In genomic region chr14:28561861-28562260, GRCm38 (mm10) we compare ENCODE assay signal across 24 mouse cellular contexts. TPM values are rescaled to one million over a fixed set of nuclear protein-coding genes. Genes with fewer than 3 reads are reported as not detected.
A peak's percentile ranks its signal among the peaks of the same experiment; 100 is the strongest.
DNase-seq lines count a peak whose midpoint lies in the region; ATAC-seq lines count a peak whose summit lies in the region.
"Had no signal": no experiment of that assay in that cellular context is flagged by ENCODE, and none has a peak within 500 bp of the region (broad histone marks: within the 10 kb centered on the region; RNA-seq: fewer than 3 reads in every experiment).

No protein-coding gene starts in this region.

- H3K4me2 ChIP-seq in embryonic facial prominence, embryonic 11.5 days (ENCODE audit: low read depth, low read length), result no peak overlapping the region
- no peak overlapping the region for H3K4me2 ChIP-seq in forebrain, embryonic 12.5 days
- H3K4me2 ChIP-seq: embryonic facial prominence, embryonic 15.5 days; forebrain, embryonic 15.5 days; heart, embryonic 12.5 days; heart, embryonic 15.5 days; hindbrain, embryonic 13.5 days; intestine, embryonic 15.5 days had no signal

- WGBS in embryonic facial prominence, embryonic 11.5 days, result 61% methylated on average over 6 of the region's 6 CpGs
- 62% methylated on average over 6 of the region's 6 CpGs for WGBS in embryonic facial prominence, embryonic 10.5 days
- 71% methylated on average over 6 of the region's 6 CpGs for WGBS in forebrain, embryonic 12.5 days

- H3K36me3 ChIP-seq in embryonic facial prominence, embryonic 11.5 days (replicated peaks; ENCODE audit: control insufficient read depth, insufficient read depth, low read depth, low read length), result no peaks in the 10 kb centered on the region
- H3K36me3 ChIP-seq in embryonic facial prominence, embryonic 10.5 days (replicated peaks), result no peaks in the 10 kb centered on the region
- H3K36me3 ChIP-seq in forebrain, embryonic 12.5 days (replicated peaks), result no peaks in the 10 kb centered on the region
- H3K36me3 ChIP-seq: embryonic facial prominence, embryonic 15.5 days; forebrain, embryonic 15.5 days; heart, embryonic 12.5 days; heart, embryonic 15.5 days; hindbrain, embryonic 10.5 days; hindbrain, embryonic 13.5 days; intestine, embryonic 15.5 days had no signal

- no peak overlapping the region for H3K4me3 ChIP-seq in embryonic facial prominence, embryonic 11.5 days (ENCODE audit: low read depth, low read length)
- H3K4me3 ChIP-seq in embryonic facial prominence, embryonic 10.5 days, result no peak overlapping the region
- H3K4me3 ChIP-seq in forebrain, embryonic 12.5 days (replicated peaks), result no peak overlapping the region
- H3K4me3 ChIP-seq: embryonic facial prominence, embryonic 15.5 days; forebrain, embryonic 15.5 days; heart, embryonic 12.5 days; heart, embryonic 15.5 days; hindbrain, embryonic 10.5 days; hindbrain, embryonic 13.5 days; intestine, embryonic 15.5 days had no signal

- peak; percentile 20 to 59 for DNase-seq in cerebellum, postnatal 14 days
- DNase-seq in embryonic facial prominence, embryonic 11.5 days (ENCODE audit: low spot score), result peak; percentile 3
- no peak for DNase-seq in embryonic facial prominence, embryonic 10.5 days (ENCODE audit: low spot score)
- peak; percentile 3 for DNase-seq in NIH3T3 (ENCODE audit: low read depth)
- DNase-seq: adrenal gland, adult 8-10 months; adrenal gland, postnatal 25 days; cerebellum, adult 8-10 months; gastrocnemius, postnatal 25 days; heart, adult 18-20 months; heart, postnatal 10 days; heart, postnatal 36 days; kidney, adult 18-20 months had no signal

- H3K9me3 ChIP-seq in embryonic facial prominence, embryonic 11.5 days (replicated peaks; ENCODE audit: control insufficient read depth, low read length), result no peaks in the 10 kb centered on the region
- H3K9me3 ChIP-seq in embryonic facial prominence, embryonic 10.5 days, result no peaks in the 10 kb centered on the region
- H3K9me3 ChIP-seq in forebrain, embryonic 12.5 days, result no peaks in the 10 kb centered on the region
- H3K9me3 ChIP-seq: embryonic facial prominence, embryonic 15.5 days; forebrain, embryonic 15.5 days; heart, embryonic 12.5 days; heart, embryonic 15.5 days; hindbrain, embryonic 10.5 days; hindbrain, embryonic 13.5 days; intestine, embryonic 15.5 days had no signal

- H3K27me3 ChIP-seq in embryonic facial prominence, embryonic 11.5 days (ENCODE audit: control insufficient read depth, insufficient read depth, low read length), result no peaks in the 10 kb centered on the region
- H3K27me3 ChIP-seq in embryonic facial prominence, embryonic 10.5 days (replicated peaks; ENCODE audit: low read depth, poor library complexity, severe bottlenecking), result no peaks in the 10 kb centered on the region
- H3K27me3 ChIP-seq in forebrain, embryonic 12.5 days, result no peaks in the 10 kb centered on the region
- H3K27me3 ChIP-seq: embryonic facial prominence, embryonic 15.5 days; forebrain, embryonic 15.5 days; heart, embryonic 12.5 days; heart, embryonic 15.5 days; hindbrain, embryonic 13.5 days; intestine, embryonic 15.5 days had no signal

- H3K27ac ChIP-seq in embryonic facial prominence, embryonic 11.5 days (replicated peaks; ENCODE audit: low read depth, low read length), result no peak overlapping the region
- H3K27ac ChIP-seq in embryonic facial prominence, embryonic 10.5 days (replicated peaks), result no peak overlapping the region
- H3K27ac ChIP-seq in forebrain, embryonic 12.5 days, result no peak overlapping the region
- H3K27ac ChIP-seq: embryonic facial prominence, embryonic 15.5 days; forebrain, embryonic 15.5 days; heart, embryonic 15.5 days; hindbrain, embryonic 10.5 days; hindbrain, embryonic 13.5 days; intestine, embryonic 15.5 days had no signal

- no peak overlapping the region for H3K9ac ChIP-seq in embryonic facial prominence, embryonic 11.5 days (replicated peaks; ENCODE audit: low read length)
- no peak overlapping the region for H3K9ac ChIP-seq in forebrain, embryonic 12.5 days
- H3K9ac ChIP-seq: embryonic facial prominence, embryonic 15.5 days; forebrain, embryonic 15.5 days; heart, embryonic 12.5 days; heart, embryonic 15.5 days; hindbrain, embryonic 13.5 days; intestine, embryonic 15.5 days had no signal

- no peaks in the 10 kb centered on the region for H3K4me1 ChIP-seq in embryonic facial prominence, embryonic 11.5 days (ENCODE audit: control insufficient read depth, insufficient read depth, low read length)
- H3K4me1 ChIP-seq in embryonic facial prominence, embryonic 10.5 days, result no peaks in the 10 kb centered on the region
- H3K4me1 ChIP-seq in forebrain, embryonic 12.5 days, result no peaks in the 10 kb centered on the region
- H3K4me1 ChIP-seq: embryonic facial prominence, embryonic 15.5 days; forebrain, embryonic 15.5 days; heart, embryonic 12.5 days; heart, embryonic 15.5 days; hindbrain, embryonic 10.5 days; hindbrain, embryonic 13.5 days; intestine, embryonic 15.5 days had no signal

- no peak for ATAC-seq in cerebellum, adult (ENCODE audit: insufficient number of reproducible peaks, low FRiP score, low TSS enrichment)
- ATAC-seq in embryonic facial prominence, embryonic 11.5 days (replicated peaks; ENCODE audit: insufficient number of reproducible peaks, low FRiP score, low TSS enrichment, low read depth), result no peak
- ATAC-seq in forebrain, embryonic 12.5 days (ENCODE audit: low FRiP score), result no peak
- ATAC-seq: activated CD4-positive, CD25-positive, alpha-beta regulatory T cell, adult 4 months; CD4-positive, CD25-positive, alpha-beta regulatory T cell, adult 4 months; forebrain, embryonic 15.5 days; hindbrain, embryonic 16.5 days; intestine, embryonic 15.5 days had no signal

RNA-seq across cellular contexts. Expression of gene Wnt5a, which starts 57.3 kb away (rescaled TPM):
- polyA plus RNA-seq in embryonic facial prominence, embryonic 11.5 days (2014; fragmentation: Nextera tagmentation; extraction: Ambion mirVana), result 66.6 and 67.4 TPM in 2 replicates
- polyA plus RNA-seq in embryonic facial prominence, embryonic 10.5 days (2016; fragmentation: Nextera tagmentation; extraction: Ambion mirVana), result 37.2 and 40.4 TPM in 2 replicates
- polyA plus RNA-seq in forebrain, embryonic 12.5 days (2016; fragmentation: Nextera tagmentation; extraction: Ambion mirVana), result 16.1 and 20.3 TPM in 2 replicates
- polyA plus RNA-seq: activated CD4-positive, CD25-positive, alpha-beta regulatory T cell, adult 4 months; CD4-positive, CD25-positive, alpha-beta regulatory T cell, adult 4 months had no signal
